Mouse (Mus musculus): Measurements from ENCODE around the gene H2-Ob.
"Not testable (repeated sequence)": the region's sequence is repeated elsewhere in the genome, so short reads cannot be mapped to it uniquely, and the experiment has no call there.

The H2-Ob gene

GRCm38 (mm10) chr17:34207456-34207855 is 31.2 kb upstream of the H2-Ob start:
- no peak for DNase-seq (ENCODE audit: low read depth, low spot score)

GRCm38 (mm10) chr17:34207866-34208265 is 30.8 kb upstream of the H2-Ob start:
- DNase-seq (ENCODE audit: low read depth, low spot score) = no peak

DNA sequence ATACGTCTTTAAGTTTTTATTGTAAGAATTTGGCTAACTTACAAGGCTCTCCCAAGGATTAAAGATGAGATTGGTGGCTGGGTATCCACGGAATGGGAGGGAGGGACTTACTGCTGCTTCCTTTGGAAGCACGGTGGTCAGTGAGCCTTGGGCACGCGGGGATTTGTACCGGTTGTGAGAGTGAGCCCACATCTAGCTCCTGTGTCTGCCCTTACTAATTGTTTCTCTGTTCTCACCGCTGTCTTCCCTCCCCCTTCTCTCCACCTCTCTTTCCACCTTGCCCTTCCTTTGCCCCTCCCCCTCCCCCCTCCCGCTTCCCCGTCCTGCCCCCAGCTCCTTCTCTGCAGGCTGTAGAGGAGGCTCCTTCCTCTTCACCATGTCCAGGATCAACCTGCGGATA is 30.3 kb upstream of the H2-Ob start:
- no peak for DNase-seq (ENCODE audit: low read depth, low spot score)

- peak; percentile 53 for DNase-seq (ENCODE audit: low read depth, low spot score)
These were observed 29.0 kb upstream of the H2-Ob start for GRCm38 (mm10) chr17:34209680-34210079.

DNA sequence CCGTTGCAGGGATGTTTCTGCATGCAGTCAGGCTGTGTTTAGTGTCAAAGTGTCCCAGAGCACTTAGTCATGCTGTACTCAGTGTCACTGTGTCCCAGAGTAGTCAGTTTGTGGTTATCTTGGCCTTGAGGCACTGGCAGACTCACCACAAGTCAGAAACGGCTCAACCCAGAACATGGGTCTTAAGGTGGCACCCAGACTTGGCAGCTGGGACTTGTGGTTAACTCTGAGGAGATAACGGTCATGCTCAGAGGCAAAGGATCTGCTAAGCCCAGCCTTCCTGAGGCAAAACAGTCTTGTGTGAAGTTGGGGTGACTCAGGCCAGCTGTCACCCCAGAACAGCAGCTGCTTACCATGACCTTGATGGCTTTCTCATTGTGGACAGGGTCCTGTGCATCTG is 28.1 kb upstream of the H2-Ob start:
- no peak for DNase-seq (ENCODE audit: low read depth, low spot score)

GRCm38 (mm10) chr17:34211746-34212365 is 26.8 kb upstream of the H2-Ob start:
- no peak for DNase-seq (ENCODE audit: low read depth, low spot score)

DNA sequence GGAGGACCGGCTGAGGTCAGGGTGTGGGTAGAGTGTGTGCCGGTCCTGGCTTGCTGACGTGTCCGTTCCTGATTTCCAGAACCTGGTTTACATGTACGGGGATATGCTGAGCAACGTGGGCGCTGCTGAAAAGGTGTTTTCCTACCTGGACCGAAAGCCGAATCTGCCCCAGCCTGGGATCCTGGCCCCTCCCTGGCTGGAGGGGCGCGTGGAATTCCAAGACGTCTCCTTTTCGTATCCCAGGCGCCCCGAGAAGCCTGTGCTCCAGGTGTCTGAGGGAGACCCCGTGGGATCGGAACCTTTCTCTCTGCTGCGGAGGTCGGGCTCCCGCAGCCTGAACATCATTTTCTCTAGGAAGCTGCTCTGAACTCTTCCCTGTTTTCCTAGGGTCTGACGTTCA is 24.8 kb upstream of the H2-Ob start:
- no peak for DNase-seq (ENCODE audit: low read depth, low spot score)

DNA sequence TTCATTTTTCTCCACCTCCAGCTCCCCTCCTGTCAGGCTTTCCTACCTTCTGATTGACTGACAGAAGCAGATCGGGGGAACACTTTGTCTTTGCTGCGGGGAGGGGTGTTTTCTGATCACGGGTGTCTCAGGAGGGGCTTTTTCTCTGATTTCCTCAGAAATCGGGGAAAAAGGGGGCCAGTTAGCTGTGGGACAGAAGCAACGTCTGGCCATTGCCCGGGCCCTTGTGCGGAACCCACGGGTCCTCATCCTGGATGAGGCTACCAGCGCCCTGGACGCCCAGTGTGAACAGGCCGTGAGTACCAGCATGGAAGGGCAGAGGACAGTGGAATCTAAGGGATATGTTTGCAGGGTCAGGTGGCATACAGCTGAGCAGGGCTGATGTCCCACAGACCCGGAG is 23.5 kb upstream of the H2-Ob start:
- DNase-seq (ENCODE audit: low read depth, low spot score) = no peak

DNA sequence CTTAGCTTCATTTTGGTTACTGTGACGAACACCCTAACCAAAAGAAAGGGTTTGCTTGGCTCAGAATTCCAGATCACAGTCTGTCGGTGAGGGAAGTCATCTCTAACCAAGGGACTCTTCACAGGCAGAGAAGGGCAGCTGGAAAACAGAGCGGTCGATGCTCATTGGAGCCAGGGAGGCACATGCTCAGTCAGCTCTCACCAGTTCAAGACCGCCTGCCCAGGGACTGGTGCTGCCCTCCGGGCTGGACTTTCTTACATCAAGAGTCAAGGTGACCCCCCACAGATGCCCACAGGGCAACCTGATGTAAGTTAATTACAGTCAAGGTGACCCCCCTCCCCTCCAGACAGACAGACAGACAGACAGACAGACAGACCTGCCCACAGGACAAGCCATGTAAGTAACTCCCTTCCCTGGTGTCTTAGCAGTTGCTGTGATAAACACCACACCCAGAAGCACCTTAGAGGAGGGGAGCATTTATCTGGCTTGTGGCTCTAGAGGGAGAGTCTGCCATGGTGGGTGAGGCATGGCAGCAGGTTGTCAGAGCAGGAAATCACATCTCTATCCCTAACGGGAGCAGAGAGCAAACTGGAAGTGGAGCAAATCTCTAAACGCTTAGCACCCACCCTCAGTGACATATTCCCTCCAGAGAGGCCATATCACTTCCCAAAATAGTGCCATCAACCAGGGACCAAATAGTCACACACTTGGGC is 21.3 kb upstream of the H2-Ob start:
- DNase-seq (ENCODE audit: low read depth, low spot score) = no peak

- DNase-seq (ENCODE audit: low read depth, low spot score) = no peak
These were observed 20.7 kb upstream of the H2-Ob start for GRCm38 (mm10) chr17:34217986-34218385.

GRCm38 (mm10) chr17:34218675-34219074 is 20.0 kb upstream of the H2-Ob start:
- no peak for DNase-seq (ENCODE audit: low read depth, low spot score)

- not testable (repeated sequence) for DNase-seq (ENCODE audit: low read depth, low spot score)
These were observed 19.6 kb upstream of the H2-Ob start for GRCm38 (mm10) chr17:34219096-34219495.

DNA sequence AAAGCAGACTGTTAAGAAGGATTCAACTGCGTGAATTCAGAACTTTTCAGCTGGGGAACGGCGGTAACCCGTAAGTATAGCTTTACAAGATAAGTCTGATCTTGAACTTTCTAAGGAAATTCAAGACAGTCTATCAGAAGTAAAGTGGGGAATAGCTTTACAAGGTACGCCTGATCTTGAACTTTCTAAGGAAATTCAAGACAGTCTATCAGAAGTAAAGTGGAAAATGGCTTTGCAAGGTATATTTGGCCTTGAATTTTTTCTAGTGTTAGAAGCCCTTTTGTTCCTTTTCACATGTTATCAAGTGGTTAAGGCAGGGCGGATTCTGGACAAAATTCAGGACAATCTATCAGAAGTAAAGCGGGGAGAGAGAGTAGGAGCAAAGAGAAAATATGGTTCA is 18.9 kb upstream of the H2-Ob start:
- not testable (repeated sequence) for DNase-seq (ENCODE audit: low read depth, low spot score)

- not testable (repeated sequence) for DNase-seq (ENCODE audit: low read depth, low spot score)
These were observed 18.3 kb upstream of the H2-Ob start for GRCm38 (mm10) chr17:34220401-34220800.

DNA sequence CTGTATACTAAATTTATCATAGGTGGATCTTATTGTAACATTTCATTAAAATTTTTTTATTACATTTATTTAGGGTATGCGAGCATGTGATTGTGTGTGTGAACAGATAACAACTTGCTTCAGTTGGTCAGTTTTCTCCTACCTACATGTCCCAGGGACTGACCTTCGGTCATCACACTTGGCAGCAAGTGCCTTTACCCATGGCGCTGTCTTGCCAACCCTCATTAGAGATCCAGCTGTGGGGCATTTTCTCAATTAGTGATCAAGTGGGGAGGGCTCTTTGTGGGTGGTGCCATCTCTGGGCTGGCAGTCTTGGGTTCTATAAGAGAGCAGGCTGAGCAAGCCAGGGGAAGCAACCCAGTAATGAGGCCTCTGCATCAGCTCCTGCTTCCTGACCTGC is 13.9 kb upstream of the H2-Ob start:
- no peak for DNase-seq (ENCODE audit: low read depth, low spot score)

DNA sequence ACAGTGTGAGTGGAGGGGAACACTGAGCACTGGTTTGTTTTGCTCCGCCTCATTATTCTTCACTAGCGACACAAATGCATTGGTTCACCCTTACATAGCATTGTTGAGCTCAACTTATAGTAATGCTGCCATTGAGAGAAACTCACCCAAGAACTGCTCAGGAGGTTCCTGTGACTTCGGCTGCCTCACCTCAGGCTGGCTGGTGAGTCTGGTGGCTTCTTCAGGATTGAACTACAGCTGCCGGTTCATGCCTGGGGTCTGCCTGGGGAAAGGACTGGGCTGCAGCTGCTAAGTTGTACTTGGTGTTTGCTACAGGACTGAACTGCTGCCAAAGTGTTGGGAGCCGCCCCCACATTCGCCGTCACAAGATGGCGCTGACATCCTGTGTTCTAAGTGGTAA is 13.3 kb upstream of the H2-Ob start:
- no peak for DNase-seq (ENCODE audit: low read depth, low spot score)

GRCm38 (mm10) chr17:34225911-34226310 is 12.8 kb upstream of the H2-Ob start:
- DNase-seq (ENCODE audit: low read depth, low spot score) = not testable (repeated sequence)

DNA sequence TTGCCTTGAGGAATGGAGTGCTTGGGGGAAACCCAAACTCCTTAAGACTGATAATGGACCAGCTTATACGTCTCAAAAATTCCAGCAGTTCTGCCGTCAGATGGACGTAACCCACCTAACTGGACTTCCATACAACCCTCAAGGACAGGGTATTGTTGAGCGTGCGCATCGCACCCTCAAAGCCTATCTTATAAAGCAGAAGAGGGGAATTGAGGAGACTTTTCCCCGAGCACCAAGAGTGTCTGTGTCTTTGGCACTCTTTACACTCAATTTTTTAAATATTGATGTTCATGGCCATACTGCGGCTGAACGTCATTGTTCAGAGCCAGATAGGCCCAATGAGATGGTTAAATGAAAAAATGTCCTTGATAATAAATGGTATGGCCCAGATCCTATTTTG is 7.7 kb upstream of the H2-Ob start:
- not testable (repeated sequence) for DNase-seq (ENCODE audit: low read depth, low spot score)

GRCm38 (mm10) chr17:34232021-34232420 is 6.7 kb upstream of the H2-Ob start:
- not testable (repeated sequence) for DNase-seq (ENCODE audit: low read depth, low spot score)

GRCm38 (mm10) chr17:34234926-34235325 is 3.8 kb upstream of the H2-Ob start:
- peak; percentile 54 for DNase-seq (ENCODE audit: low read depth, low spot score)

- no peak for DNase-seq (ENCODE audit: low read depth, low spot score)
These were observed 2.0 kb upstream of the H2-Ob start for GRCm38 (mm10) chr17:34236691-34237090.

GRCm38 (mm10) chr17:34237741-34238140 is 962 bp upstream of the H2-Ob start:
- DNase-seq (ENCODE audit: low read depth, low spot score) = no peak

DNA sequence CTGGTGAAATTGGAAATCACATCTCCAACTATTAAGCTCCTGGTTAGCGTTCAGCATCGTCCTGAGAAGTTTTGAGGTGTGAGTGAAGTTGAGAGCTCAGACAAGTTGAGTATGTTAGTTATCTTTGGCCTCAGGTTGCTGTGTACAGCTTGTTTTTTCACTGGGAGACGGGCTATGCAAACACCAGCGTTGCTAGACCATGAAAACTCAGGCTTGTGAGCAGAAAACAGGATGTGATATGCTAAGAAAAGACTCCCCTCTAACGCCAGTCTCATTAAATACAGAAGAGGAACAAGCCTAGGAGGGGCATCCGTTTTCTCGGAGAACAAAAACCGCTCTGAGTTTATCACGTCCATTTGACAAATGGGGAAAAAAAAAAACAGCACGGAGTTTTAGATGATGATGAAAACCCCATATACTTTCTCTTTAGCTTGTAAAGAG is 918 bp downstream of the H2-Ob start:
- DNase-seq (ENCODE audit: low read depth, low spot score) = no peak

Data from R1 (cell line).